Comparison of ENCODE assay signal across 15 mouse cellular contexts in genomic region chr1:53085256-53085655, GRCm38 (mm10). TPM values are rescaled to one million over a fixed set of nuclear protein-coding genes. Genes with fewer than 3 reads are reported as not detected.
DNase-seq lines count a peak whose midpoint lies in the region; TF ChIP-seq lines count a peak whose summit lies in the region.
"Had no signal": no experiment of that assay in that cellular context is flagged by ENCODE, and none has a peak within 500 bp of the region (broad histone marks: within the 10 kb centered on the region; RNA-seq: fewer than 3 reads in every experiment).

No protein-coding gene starts in this region.

- DNase-seq in gastrocnemius, adult 2 months = peak; percentile 62
- DNase-seq in gastrocnemius, postnatal 10 days = no peak
- DNase-seq in left cerebral cortex, postnatal 4 days = peak; percentile 53
- DNase-seq in left cerebral cortex, adult 18-20 months (ENCODE audit: low spot score in 2 of 2) = no peak
- DNase-seq in gastrocnemius, postnatal 25 days = peak; percentile 10
- peak; percentile 61 for DNase-seq in skeletal muscle tissue, adult 2 months (ENCODE audit: low read depth, low spot score)
- no peak for DNase-seq in layer of hippocampus, adult 8-10 months (ENCODE audit: low spot score in 2 of 2)
- DNase-seq: forebrain, postnatal 0 days; heart, postnatal 4 days; lung, postnatal 4 days; right cerebral cortex, postnatal 25 days had no signal

- H3K27ac ChIP-seq in gastrocnemius, adult 2 months = peak overlapping the region; percentile 4; the same call in 1 of the 2 replicates
- H3K27ac ChIP-seq: intestine, embryonic 15.5 days; midbrain, embryonic 13.5 days had no signal

- H3K4me3 ChIP-seq in gastrocnemius, adult 2 months = peak overlapping the region; percentile 7; the same call in 1 of the 2 replicates
- H3K4me3 ChIP-seq: heart, embryonic 12.5 days; intestine, embryonic 15.5 days; midbrain, embryonic 13.5 days had no signal

- intact Hi-C loops in gastrocnemius, adult 2 months (cut with DNase I) = no loop called here
- intact Hi-C loops in left cerebral cortex, postnatal 4 days (cut with DNase I) = no loop called here

- TF ChIP-seq CTCF in gastrocnemius, adult 2 months (IDR thresholded peaks at IDR 0.05) = no peak

RNA-seq across cellular contexts. Expression of gene Mstn, which starts 23.8 kb away (rescaled TPM):
- total RNA-seq in gastrocnemius, adult 2 months (2021) = 10 to 100 TPM; 34.7 to 67.0 TPM
- 10 to 100 TPM; 56.3 to 62.1 TPM for total RNA-seq in gastrocnemius, postnatal 10 days (2021)
- 1 to 10 TPM; 1.2 to 1.3 TPM for total RNA-seq in left cerebral cortex, postnatal 4 days (2021)
- under 1 TPM; 0.26 to 0.40 TPM for total RNA-seq in left cerebral cortex, adult 18-20 months (2021)
- total RNA-seq in gastrocnemius, postnatal 25 days (2021) = 10 to 100 TPM; 29.6 to 38.9 TPM
- 1 to 10 TPM in 1 of 4 experiments, under 1 TPM in 3; 0.55 to 1.4 (median 0.70) TPM for total RNA-seq in layer of hippocampus, adult 8-10 months (2022)
- total RNA-seq: ES-E14 had no signal

Comparison
In these comparisons a context has a peak if more than half of its experiments do, and no peak if none do; other contexts are left out.
1. DNase-seq: peak in gastrocnemius, adult 2 months (single experiment), left cerebral cortex, postnatal 4 days (single experiment), gastrocnemius, postnatal 25 days (single experiment) and skeletal muscle tissue, adult 2 months (single experiment); none in gastrocnemius, postnatal 10 days (single experiment), left cerebral cortex, adult 18-20 months (0 of 2) and layer of hippocampus, adult 8-10 months (0 of 2).
2. RNA of gene Mstn, which starts 23.8 kb away (total RNA-seq): 34.7 to 67.0 TPM in gastrocnemius, adult 2 months, 56.3 to 62.1 TPM in gastrocnemius, postnatal 10 days and 29.6 to 38.9 TPM in gastrocnemius, postnatal 25 days; 1.2 to 1.3 TPM in left cerebral cortex, postnatal 4 days, 0.55 to 1.4 TPM in layer of hippocampus, adult 8-10 months and 0.26 to 0.40 TPM in left cerebral cortex, adult 18-20 months; every median in the first group is over 10 times any median in the second.